Mouse (Mus musculus): ENCODE results near the gene Ranbp2. TPM values are rescaled to one million over a fixed set of nuclear protein-coding genes. Genes with fewer than 3 reads are reported as not detected.
A peak's percentile ranks its signal among the peaks of the same experiment; 100 is the strongest.
"Not testable (repeated sequence)": the region's sequence is repeated elsewhere in the genome, so short reads cannot be mapped to it uniquely, and the experiment has no call there.

Gene Ranbp2
- total RNA-seq, 1 experiment from 2014 or later, result 282 TPM

GRCm38 (mm10) chr10:58491031-58491430 is 44.3 kb downstream of the Ranbp2 start:
- no peak for ATAC-seq (replicated peaks; ENCODE audit: low read depth, poor library complexity, severe bottlenecking)

- no peak for ATAC-seq (replicated peaks; ENCODE audit: low read depth, poor library complexity, severe bottlenecking)
These were observed 48.9 kb downstream of the Ranbp2 start for GRCm38 (mm10) chr10:58495637-58496036.

- no peak for ATAC-seq (replicated peaks; ENCODE audit: low read depth, poor library complexity, severe bottlenecking)
These were observed 50.0 kb downstream of the Ranbp2 start for GRCm38 (mm10) chr10:58496732-58497131.

GRCm38 (mm10) chr10:58497320-58498284 is 50.9 kb downstream of the Ranbp2 start, which contains the start of gene Ccdc138:
TSS of gene Ccdc138 (plus strand) at chr10:58497948.
- peak; percentile 97 for ATAC-seq (replicated peaks; ENCODE audit: low read depth, poor library complexity, severe bottlenecking)

GRCm38 (mm10) chr10:58498516-58498915 is 51.8 kb downstream of the Ranbp2 start:
- ATAC-seq (replicated peaks; ENCODE audit: low read depth, poor library complexity, severe bottlenecking), result no peak

GRCm38 (mm10) chr10:58529358-58529757 is 82.6 kb downstream of the Ranbp2 start:
- ATAC-seq (replicated peaks; ENCODE audit: low read depth, poor library complexity, severe bottlenecking), result no peak

GRCm38 (mm10) chr10:58530896-58531790 is 84.4 kb downstream of the Ranbp2 start:
- ATAC-seq (replicated peaks; ENCODE audit: low read depth, poor library complexity, severe bottlenecking), result no peak

- no peak for ATAC-seq (replicated peaks; ENCODE audit: low read depth, poor library complexity, severe bottlenecking)
These were observed 85.5 kb downstream of the Ranbp2 start for GRCm38 (mm10) chr10:58532177-58532576.

GRCm38 (mm10) chr10:58536276-58536675 is 89.6 kb downstream of the Ranbp2 start:
- not testable (repeated sequence) for ATAC-seq (replicated peaks; ENCODE audit: low read depth, poor library complexity, severe bottlenecking)

GRCm38 (mm10) chr10:58540613-58541012 is 93.9 kb downstream of the Ranbp2 start:
- no peak for ATAC-seq (replicated peaks; ENCODE audit: low read depth, poor library complexity, severe bottlenecking)

Other genes starting within 250 kb of the Ranbp2 start
- not detected in 2 replicates for gene AW822073, start 222.0 kb upstream of the Ranbp2 start, total RNA-seq (2017)
- not detected in 2 replicates for gene Duxf3, start 214.2 kb upstream of the Ranbp2 start, total RNA-seq (2017)
- gene Gm4981, start 210.2 kb upstream of the Ranbp2 start, total RNA-seq (2017), result not detected in 2 replicates
- 39.7 and 50.1 TPM in 2 replicates for gene Gcc2, start 191.4 kb upstream of the Ranbp2 start, total RNA-seq (2017)
- 75.5 and 112 TPM in 2 replicates for gene Lims1, start 123.5 kb upstream of the Ranbp2 start, total RNA-seq (2017)
- 6.7 and 12.4 TPM in 2 replicates for gene Ccdc138, start 51.0 kb downstream of the Ranbp2 start, total RNA-seq (2017)
- gene Edar, start 228.7 kb downstream of the Ranbp2 start, total RNA-seq (2017), result 0.09 TPM in 1 of 2 replicates, not detected in the other

All from common myeloid progenitor, adult 5-6 weeks (primary cell).